Mouse (Mus musculus): ENCODE data around the gene BC051019. TPM values are rescaled to one million over a fixed set of nuclear protein-coding genes. Genes with fewer than 3 reads are reported as not detected.

Gene BC051019
- polyA plus RNA-seq, 1 experiment from 2014 or later = not detected

DNA sequence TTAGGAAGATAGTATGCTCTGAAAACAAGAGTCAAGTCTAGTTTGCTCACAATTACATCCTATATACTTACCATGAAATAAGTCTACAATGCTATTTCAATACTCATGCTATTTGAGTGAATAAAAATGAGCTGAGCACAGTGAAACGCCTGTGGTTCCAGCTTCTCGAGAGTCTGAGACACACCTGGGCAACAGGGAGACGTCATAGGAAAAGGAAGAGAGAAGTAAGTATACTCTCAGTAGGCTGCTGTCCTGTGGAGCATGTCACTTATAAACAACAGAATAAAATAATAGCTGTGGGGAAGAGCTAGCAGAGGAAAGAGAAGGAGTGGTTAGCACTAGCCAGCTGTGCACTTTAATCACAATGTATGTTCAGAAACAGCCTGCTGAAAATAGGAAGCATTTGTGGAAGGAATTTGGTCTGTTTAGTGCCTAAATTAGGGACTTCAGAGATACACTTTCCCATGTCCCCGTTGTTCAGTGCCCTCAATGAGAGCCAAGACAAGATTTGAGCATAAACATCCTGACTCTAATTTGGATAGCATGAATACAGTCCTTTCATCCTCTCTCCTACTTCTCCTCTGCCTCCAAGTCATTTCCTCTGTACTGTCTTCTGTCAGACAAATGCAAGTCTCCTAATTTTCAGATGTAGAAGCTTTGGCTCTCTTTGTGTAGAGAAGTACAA, 48.6 kb downstream of the BC051019 start:
- 70% methylated on average over 4 of the region's 4 CpGs for WGBS
- H3K36me3 ChIP-seq (ENCODE audit: control insufficient read depth, insufficient read depth, low read length) = no peaks in the 10 kb centered on the region
- H3K27ac ChIP-seq (ENCODE audit: low read depth, low read length) = no peak overlapping the region
- H3K27me3 ChIP-seq (ENCODE audit: control insufficient read depth, insufficient read depth, low read length) = no peaks in the 10 kb centered on the region; the same call in 1 of the 2 replicates
- H3K4me3 ChIP-seq (ENCODE audit: low read depth, low read length) = no peak overlapping the region
- H3K4me2 ChIP-seq (ENCODE audit: low read depth, low read length) = no peak overlapping the region
- ATAC-seq (ENCODE audit: low read depth) = no peak
- H3K9me3 ChIP-seq (ENCODE audit: control insufficient read depth, low read length) = no peaks in the 10 kb centered on the region
- H3K4me1 ChIP-seq (ENCODE audit: control insufficient read depth, insufficient read depth, low read length) = no peaks in the 10 kb centered on the region
- no peak overlapping the region for H3K9ac ChIP-seq (replicated peaks; ENCODE audit: low read depth, low read length)

DNA sequence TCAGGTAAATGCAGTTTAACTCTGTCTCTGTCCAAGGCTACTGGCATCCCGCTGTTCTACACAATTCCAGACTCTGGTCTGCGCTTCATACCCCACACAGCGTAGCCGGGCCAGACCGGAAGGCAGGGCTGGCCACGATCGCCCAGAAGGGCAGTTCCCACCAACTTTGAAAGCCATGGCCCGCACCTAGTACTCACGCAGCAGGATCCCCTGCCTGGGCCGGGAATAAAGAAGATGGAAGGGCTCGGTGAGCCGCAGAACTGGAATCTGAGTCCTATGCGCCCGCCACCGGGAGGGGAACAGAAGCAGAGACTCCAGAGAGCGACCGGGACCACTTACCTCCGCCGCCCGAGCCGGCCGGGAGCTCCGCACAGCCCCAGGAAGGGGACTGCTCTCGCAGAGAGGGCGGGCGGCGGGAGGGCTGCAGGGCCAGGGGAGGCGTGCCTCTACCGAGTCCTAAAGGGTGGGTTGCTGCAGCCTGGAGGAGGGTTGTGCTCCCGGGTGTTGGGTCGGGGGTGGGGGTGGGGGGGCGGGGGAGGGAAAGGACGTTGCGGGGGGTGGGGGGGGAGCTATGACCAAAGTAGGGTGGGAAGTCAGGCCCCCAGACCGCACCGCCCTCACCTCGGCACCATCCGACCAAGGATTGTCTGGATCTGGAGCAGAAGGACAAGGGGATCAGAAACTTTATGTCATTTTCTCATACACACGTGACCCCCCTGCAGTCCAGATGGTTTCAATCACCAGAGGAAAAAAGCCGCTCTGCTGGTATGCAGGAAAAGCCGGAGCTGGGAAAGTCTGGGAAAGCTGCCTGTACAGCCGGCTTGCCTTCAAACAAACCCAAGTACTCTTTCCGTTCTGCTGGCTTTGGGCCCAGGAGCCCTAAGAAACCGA, 51.8 kb downstream of the BC051019 start:
- peak; percentile 96 for ATAC-seq (ENCODE audit: low read depth)
- Histone ChIP-seq H3K27ac (ENCODE audit: low read depth, low read length) (peak overlapping the region; percentile 80), H3K4me2 (ENCODE audit: low read depth, low read length) (peak overlapping the region; percentile 97), H3K36me3 (ENCODE audit: control insufficient read depth, insufficient read depth, low read length) (no peaks in the 10 kb centered on the region), H3K9ac (replicated peaks; ENCODE audit: low read depth, low read length) (peak overlapping the region; percentile 63), H3K4me1 (ENCODE audit: control insufficient read depth, insufficient read depth, low read length) (no peaks in the 10 kb centered on the region), H3K4me3 (ENCODE audit: low read depth, low read length) (peak overlapping the region; percentile 53), H3K27me3 (ENCODE audit: control insufficient read depth, insufficient read depth, low read length) (no peaks in the 10 kb centered on the region; the same call in 1 of the 2 replicates), H3K9me3 (ENCODE audit: control insufficient read depth, low read length) (no peaks in the 10 kb centered on the region)
- under 1% methylated on average over 34 of the region's 44 CpGs for WGBS

DNA sequence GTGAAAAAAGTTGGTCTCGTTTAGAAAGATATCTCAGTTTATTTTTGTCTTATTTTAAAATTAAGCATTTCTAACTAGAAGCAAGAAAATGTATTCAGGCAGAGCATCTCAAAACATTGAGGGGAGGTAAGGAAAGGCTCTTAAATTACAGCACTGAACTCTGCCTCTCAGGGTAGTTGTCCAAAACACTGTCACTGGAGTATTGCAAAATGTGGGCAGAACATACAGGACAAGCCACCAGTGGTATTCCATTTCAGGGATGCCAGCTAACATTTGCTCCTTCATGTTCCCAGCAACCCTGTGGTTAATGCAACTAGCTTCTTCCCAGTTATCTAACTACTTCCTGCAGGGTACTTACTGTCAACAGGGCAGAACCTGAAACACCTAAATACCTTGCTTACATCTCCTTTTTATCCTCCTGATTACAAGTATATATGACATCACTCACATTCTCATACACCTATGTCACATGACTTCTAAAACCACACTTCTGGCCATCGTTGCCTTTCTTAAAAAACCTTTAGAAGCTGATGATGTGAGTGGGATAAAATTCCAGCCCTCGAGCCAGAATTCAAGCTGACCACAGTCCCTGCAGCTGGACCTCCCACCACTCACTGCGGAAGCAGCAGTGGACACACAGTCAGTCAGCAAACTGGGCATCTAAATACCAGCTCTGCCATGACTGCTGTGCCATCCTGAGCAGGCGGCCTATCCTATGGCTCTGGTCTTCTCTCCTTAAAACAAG, 54.1 kb downstream of the BC051019 start:
- Histone ChIP-seq H3K4me2 (ENCODE audit: low read depth, low read length) (peak overlapping the region; percentile 14; the same call in 1 of the 2 replicates), H3K27me3 (ENCODE audit: control insufficient read depth, insufficient read depth, low read length) (no peaks in the 10 kb centered on the region; the same call in 1 of the 2 replicates)

DNA sequence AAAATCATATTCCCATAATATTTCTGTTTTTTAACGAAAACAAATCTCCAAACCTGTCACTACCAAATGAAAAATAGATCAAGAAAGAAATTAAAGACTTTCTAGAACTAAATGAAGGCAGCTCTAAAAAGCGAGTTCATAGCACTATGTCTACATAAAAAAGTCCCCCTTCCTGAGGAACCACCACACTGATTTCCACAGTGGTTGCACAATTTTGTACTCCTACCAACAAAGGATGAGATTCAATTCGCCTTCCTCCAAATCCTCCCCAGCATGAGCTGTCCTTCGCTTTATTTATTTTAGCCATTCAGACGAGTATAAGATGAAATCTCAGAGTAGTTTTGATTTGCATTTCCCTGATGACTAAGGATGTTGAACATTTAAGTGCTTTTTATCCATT, 57.0 kb downstream of the BC051019 start:
- H3K4me1 ChIP-seq (ENCODE audit: control insufficient read depth, insufficient read depth, low read length) = no peaks in the 10 kb centered on the region
- no peaks in the 10 kb centered on the region; the same call in 1 of the 2 replicates for H3K27me3 ChIP-seq (ENCODE audit: control insufficient read depth, insufficient read depth, low read length)
- no peaks in the 10 kb centered on the region for H3K9me3 ChIP-seq (ENCODE audit: control insufficient read depth, low read length)
- no peak overlapping the region for H3K9ac ChIP-seq (replicated peaks; ENCODE audit: low read depth, low read length)
- H3K4me2 ChIP-seq (ENCODE audit: low read depth, low read length) = no peak overlapping the region
- H3K27ac ChIP-seq (ENCODE audit: low read depth, low read length) = no peak overlapping the region
- H3K4me3 ChIP-seq (ENCODE audit: low read depth, low read length) = no peak overlapping the region
- H3K36me3 ChIP-seq (ENCODE audit: control insufficient read depth, insufficient read depth, low read length) = no peaks in the 10 kb centered on the region
- 79% methylated on average over 5 of the region's 5 CpGs for WGBS
- no peak for ATAC-seq (ENCODE audit: low read depth)

More for the DNA sequence above, 54.1 kb downstream of the BC051019 start:
- no peak overlapping the region for H3K4me3 ChIP-seq (ENCODE audit: low read depth, low read length)
- no peak for ATAC-seq (ENCODE audit: low read depth)
- no peaks in the 10 kb centered on the region for H3K4me1 ChIP-seq (ENCODE audit: control insufficient read depth, insufficient read depth, low read length)
- 87% methylated on average over 5 of the region's 5 CpGs for WGBS
- no peaks in the 10 kb centered on the region for H3K36me3 ChIP-seq (ENCODE audit: control insufficient read depth, insufficient read depth, low read length)
- no peaks in the 10 kb centered on the region for H3K9me3 ChIP-seq (ENCODE audit: control insufficient read depth, low read length)
- H3K27ac ChIP-seq (ENCODE audit: low read depth, low read length) = no peak overlapping the region
- H3K9ac ChIP-seq (replicated peaks; ENCODE audit: low read depth, low read length) = no peak overlapping the region

DNA sequence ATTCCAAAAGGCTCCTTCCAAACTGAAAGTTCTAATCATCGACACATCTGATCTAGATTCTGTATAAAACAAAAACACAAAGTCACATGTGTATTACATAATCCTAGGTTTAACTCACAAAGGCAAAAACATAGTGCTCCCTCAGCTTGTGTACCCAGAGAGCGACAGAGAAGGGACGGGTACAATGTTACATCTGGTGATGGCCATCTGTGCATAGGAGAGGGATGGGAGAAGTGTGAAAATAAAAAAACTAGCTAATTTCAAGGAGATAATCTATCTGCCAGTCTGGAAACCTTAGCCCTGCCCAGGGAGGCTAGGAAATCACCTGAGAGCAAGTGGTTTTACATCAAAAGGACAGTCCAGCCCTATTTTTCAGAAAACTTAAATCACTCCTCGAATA, 61.0 kb downstream of the BC051019 start:
- no peak for ATAC-seq (ENCODE audit: low read depth)
- H3K4me3 ChIP-seq (ENCODE audit: low read depth, low read length) = no peak overlapping the region
- H3K9ac ChIP-seq (replicated peaks; ENCODE audit: low read depth, low read length) = no peak overlapping the region
- H3K36me3 ChIP-seq (ENCODE audit: control insufficient read depth, insufficient read depth, low read length) = no peaks in the 10 kb centered on the region
- WGBS = 86% methylated on average over 4 of the region's 4 CpGs
- no peaks in the 10 kb centered on the region for H3K4me1 ChIP-seq (ENCODE audit: control insufficient read depth, insufficient read depth, low read length)
- H3K9me3 ChIP-seq (ENCODE audit: control insufficient read depth, low read length) = no peaks in the 10 kb centered on the region
- no peaks in the 10 kb centered on the region for H3K27me3 ChIP-seq (ENCODE audit: control insufficient read depth, insufficient read depth, low read length)
- H3K27ac ChIP-seq (ENCODE audit: low read depth, low read length) = no peak overlapping the region
- no peak overlapping the region for H3K4me2 ChIP-seq (ENCODE audit: low read depth, low read length)

Other genes with a start within 250 kb of the BC051019 start
- 0.46 and 0.60 TPM in 2 replicates for gene Trim66, start 215.7 kb downstream of the BC051019 start, polyA plus RNA-seq (2014; fragmentation: Nextera tagmentation; extraction: Ambion mirVana)
- 82.0 and 85.8 TPM in 2 replicates for gene Rpl27a, start 204.7 kb downstream of the BC051019 start, polyA plus RNA-seq (2014; fragmentation: Nextera tagmentation; extraction: Ambion mirVana)
- gene St5, start 20.2 kb downstream of the BC051019 start, polyA plus RNA-seq (2014; fragmentation: Nextera tagmentation; extraction: Ambion mirVana) = 18.7 and 27.2 TPM in 2 replicates
- 12.4 and 12.9 TPM in 2 replicates for gene Akip1, start 20.2 kb downstream of the BC051019 start, polyA plus RNA-seq (2014; fragmentation: Nextera tagmentation; extraction: Ambion mirVana)
- gene Ascl3, start 7.9 kb upstream of the BC051019 start, polyA plus RNA-seq (2014; fragmentation: Nextera tagmentation; extraction: Ambion mirVana) = 0.42 TPM in 1 of 2 replicates, not detected in the other
- gene Tmem9b, start 29.0 kb upstream of the BC051019 start, polyA plus RNA-seq (2014; fragmentation: Nextera tagmentation; extraction: Ambion mirVana) = 147 and 168 TPM in 2 replicates
- 12.0 and 17.0 TPM in 2 replicates for gene Nrip3, start 58.2 kb upstream of the BC051019 start, polyA plus RNA-seq (2014; fragmentation: Nextera tagmentation; extraction: Ambion mirVana)
- gene Scube2, start 141.8 kb upstream of the BC051019 start, polyA plus RNA-seq (2014; fragmentation: Nextera tagmentation; extraction: Ambion mirVana) = 3.3 and 3.5 TPM in 2 replicates
- 56.9 and 63.5 TPM in 2 replicates for gene Dennd5a, start 236.6 kb upstream of the BC051019 start, polyA plus RNA-seq (2014; fragmentation: Nextera tagmentation; extraction: Ambion mirVana)